Mouse (Mus musculus): Measurements from ENCODE around the gene Gm11985.
A peak's percentile ranks its signal among the peaks of the same experiment; 100 is the strongest.

DNA sequence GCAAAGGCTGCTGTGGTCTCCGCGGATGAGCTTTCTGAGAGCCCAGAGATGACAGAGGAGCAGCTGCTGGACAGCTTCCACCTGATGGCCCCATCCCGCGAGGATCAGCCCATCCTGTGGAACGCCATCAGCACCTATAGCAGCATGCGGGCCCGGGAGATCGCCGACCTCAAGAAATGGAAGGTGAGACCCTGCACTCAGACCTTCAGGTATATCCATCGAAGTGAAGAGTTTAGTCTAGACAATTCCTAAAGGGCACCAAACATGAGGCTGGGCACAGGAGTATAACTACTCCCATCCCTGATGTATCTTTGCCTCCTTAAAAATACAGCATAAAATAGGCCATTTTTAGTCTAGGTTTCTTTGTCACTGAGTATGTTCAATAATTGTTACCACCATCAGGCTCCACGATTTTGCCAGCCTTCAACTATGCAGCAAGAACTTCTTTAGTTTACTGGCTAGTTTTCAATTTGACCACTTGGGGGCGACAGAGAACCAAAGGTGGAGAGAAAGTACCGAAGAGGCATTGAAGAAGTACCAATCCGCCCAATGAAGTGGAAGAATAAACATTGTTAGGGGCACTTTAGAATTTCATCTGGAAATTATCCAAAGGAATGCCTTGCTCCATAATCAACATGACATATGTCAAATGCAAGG lies 11.5 kb upstream of the Gm11985 start:
- TF ChIP-seq CTCF (IDR thresholded peaks at IDR 0.05; ENCODE audit: low read depth) (peak; percentile 91), EP300 (optimal IDR thresholded peaks at IDR 0.05) (no peak)
